Mouse (Mus musculus) cerebellum, adult 9-10 months (tissue): ENCODE results near the gene Tmem59l.
"Not testable (repeated sequence)": the region's sequence is repeated elsewhere in the genome, so short reads cannot be mapped to it uniquely, and the experiment has no call there.

ENCODE experiments used
- DNase-seq: peaks from one replicate; pipeline ENCODE4 v3.0.0; 2022

Tmem59l gene

DNA sequence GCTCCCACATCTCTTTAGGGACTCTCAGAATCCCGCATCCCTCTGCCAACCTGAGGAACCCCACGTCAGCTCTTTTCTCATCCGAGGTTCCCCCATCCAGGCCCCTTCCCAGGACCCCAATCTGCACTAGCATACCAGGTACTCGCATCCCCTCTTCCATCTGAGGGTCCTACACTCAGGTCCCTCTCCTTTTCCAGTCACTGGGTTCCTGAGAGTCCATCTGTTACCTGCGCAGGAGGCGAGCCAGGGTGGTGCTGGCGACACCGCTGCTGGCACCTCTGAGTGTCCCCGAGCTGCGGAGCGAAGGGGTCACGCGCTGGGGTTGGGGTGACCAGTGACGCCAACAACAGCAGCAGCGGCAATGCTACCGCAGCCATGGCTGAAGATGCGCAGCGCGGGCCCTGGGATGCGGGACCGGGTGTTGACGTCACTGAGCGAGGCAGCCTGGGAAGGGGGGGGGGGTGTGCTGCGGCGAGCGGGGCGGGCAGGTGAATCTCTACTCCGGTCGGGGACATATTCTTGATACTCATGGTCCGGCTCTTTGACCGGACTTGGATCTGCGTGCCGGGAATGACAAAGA is at the start of gene Tmem59l:
Gene Tmem59l (minus strand): TSS at position 418 of the 580 bp plus-strand sequence.
- peak; percentile 76 for DNase-seq

DNA sequence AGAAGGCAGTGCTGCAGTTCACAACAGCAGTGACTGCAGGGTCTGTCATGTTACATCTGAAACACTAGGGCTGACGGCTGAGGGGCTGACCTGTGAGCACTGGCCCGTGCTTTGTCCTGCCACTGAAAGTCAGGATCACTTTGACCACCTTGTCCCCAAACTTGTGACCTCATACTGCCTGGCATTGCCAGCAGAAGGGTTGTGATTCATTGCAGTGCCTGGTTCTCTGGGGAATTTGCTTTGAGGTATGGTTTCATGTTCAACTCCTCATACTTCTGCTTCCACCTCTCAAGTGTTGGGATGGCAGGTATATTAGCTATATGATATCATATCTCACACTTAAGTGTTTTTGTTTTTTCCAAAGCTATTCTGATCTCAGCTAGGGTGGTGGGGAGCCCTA is 48.5 kb upstream of the Tmem59l start:
- DNase-seq = no peak

DNA sequence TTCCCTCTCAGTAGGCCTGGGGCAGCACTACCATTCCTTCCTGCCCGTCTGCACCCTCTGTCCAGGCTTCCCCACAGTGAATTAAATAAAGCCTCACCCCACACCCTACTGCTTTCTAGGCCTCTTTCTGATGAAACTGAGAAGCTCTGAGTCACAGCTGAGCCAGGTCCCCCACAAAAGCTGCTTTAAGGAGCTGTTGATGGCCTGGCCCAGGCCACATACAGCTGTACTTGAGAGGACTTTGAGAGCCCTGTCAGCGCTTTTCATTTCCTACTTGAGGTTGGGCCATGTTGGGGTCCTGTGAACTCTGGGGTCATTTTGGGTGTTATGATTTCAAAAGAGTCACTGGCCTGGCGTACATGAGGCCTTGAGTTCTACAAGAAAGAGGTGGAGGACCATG is 48.1 kb upstream of the Tmem59l start:
- DNase-seq = no peak

DNA sequence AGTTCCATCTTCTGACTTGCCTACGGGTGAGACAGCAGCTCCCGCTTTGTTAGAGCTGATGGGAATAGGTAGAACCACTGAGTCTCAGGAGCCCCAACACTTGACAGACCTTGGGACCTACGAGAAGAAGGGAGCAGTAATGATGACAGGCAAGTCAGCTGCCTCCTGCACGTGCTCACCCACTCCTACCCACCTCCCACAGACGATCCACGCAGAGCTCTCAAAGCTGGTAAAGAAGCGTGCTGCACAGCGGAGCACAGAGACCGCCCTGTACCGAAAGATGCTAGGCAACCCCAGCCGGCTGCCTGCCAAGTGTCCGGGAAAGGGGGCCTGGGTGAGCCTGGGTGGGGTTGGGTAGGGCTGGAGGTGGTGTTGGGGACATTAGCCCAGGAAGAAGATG is 47.1 kb upstream of the Tmem59l start:
- DNase-seq = no peak

DNA sequence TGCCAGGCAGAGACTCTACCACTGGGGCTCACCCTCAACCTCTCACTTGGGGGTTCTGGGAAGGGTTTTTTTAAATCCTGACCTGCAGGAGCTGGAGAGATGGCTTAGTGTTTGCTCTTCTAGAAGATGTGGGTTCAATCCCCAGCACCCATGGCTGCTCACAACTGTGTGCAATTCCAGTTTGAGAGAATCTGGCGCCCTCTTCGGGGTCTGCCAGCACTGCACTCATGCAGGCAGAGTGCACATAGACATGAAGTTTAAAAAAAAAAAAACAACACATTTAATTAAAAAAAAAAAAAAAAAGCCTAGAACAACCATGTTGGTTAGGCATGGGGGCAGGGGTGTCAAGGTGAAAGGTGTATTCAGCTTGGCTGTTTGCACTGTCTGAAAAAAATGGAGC is 43.2 kb upstream of the Tmem59l start:
- DNase-seq = no peak

DNA sequence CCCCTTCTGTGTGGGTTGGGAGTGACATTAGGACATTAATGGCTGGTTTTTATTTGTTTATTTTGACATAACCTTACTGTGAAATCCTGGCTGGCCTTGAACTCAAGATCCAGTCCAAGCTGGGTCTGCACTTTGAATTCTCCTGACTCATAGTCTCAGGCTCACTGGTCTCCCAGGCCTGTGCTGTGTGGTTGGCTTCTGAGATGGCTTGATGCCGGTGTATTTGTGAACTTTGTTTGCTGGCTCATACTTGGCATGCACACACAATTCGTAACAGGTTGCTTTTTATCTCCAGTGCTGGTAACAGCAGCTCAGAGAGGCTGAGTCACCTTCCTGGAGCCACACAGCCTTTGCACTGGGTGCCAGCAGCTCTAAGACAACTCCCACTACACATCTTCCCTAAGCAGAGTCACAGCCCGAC is 42.6 kb upstream of the Tmem59l start:
- no peak for DNase-seq

DNA sequence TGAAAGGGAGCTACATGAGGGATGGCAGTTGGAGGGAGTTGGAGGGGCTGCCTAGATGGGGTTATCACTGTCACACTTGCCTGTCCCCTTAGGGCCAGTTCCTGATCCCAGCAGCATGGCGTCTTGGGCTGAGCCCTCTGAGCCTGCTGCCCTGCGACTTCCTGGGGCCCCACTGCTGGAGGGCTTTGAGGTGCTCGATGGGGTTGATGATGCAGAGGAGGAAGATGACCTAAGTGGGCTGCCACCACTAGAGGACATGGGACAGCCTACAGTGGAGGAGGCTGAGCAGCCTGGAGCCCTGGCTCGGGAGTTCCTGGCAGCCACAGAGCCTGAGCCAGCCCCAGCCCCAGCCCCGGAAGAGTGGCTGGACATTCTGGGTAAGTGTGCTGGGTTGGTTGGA is 42.1 kb upstream of the Tmem59l start:
- DNase-seq = no peak

DNA sequence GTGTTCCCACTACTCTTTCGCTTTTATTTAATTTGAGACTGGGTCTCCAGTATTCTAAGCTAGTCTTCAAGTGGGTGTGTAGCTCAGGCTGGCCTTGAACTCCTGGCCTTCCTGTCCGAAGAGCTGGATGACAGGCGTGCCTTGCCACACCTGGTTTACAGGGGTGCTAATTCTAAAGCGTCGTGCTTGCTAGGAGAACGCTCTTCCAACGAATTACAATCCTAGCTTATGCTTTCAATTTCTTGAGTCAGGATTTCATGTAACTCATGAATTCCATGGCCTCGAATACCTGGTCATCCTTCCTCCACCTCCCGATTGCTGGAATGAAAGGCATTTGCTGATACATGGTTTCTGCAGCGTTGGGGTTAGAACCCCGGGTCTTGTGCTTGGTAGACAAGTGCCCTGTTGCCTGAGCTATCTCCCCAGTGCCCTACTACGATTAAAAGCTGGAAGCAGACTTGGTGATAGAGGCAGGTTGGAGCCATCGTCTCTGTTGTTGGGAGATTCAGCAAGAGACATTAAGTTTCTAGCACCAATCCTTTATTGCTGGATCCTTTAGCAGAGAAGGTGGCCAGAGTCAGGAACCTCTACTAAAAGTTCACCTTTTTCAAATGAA is 41.1 kb upstream of the Tmem59l start:
- DNase-seq = no peak

DNA sequence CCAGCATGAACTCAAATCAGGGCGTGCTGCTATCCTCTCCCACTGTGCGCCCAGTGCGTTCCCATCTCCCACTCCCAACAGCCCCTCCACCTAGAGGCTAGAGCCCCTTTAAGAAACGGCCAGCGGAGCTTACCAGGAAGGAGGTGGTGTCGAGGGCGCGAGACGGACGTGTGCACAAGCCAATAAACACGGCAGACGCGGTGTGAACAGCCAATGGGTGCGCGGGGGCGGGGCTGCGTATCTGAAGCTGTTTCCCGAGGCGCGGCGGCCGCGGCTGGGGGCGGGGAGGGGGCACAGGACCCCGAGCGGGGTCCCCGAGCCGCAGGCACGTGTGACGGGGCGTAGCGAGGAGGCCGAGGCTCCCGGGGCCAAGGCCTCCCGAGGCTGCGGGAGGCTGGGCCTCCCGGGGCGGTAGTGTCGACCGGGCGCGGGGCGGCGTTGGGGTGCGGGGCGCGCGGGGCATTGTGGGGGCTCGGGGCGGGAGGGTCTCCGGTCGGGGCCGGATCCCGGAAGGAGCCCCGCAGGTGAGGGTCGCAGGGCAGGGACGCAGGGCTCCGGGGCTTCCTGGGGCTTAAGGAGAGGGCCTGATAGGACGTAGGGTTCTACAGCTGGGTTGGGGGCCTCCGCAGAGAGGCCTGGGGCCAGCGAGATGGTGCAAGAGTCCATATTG is 40.5 kb upstream of the Tmem59l start, which contains the start of the genes Fkbp8 and Kxd1:
Gene Fkbp8 (plus strand): TSS at position 213 of the 670 bp plus-strand sequence.
Gene Kxd1 (minus strand): TSS at position 445 of the 670 bp plus-strand sequence.
- DNase-seq = peak; percentile 99

DNA sequence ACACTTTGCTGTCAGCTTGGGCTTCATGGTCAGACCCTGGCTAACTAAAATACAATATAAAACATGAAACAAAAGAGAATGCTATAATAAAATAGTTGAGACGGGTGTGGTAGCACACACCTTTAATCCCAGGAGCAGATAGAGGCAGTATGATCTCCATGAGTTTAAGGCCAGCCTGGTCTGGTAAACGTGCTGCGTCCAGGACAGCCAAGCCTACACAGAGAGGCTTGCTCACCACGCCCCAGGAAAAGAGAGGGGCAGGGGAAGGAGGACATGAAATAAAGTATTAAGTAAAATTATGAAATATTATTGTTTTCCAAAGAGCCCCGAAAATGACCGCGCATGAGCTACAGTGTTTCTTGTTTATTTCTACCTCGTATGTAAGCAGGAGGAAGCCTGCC is 40.0 kb upstream of the Tmem59l start:
- DNase-seq = no peak

DNA sequence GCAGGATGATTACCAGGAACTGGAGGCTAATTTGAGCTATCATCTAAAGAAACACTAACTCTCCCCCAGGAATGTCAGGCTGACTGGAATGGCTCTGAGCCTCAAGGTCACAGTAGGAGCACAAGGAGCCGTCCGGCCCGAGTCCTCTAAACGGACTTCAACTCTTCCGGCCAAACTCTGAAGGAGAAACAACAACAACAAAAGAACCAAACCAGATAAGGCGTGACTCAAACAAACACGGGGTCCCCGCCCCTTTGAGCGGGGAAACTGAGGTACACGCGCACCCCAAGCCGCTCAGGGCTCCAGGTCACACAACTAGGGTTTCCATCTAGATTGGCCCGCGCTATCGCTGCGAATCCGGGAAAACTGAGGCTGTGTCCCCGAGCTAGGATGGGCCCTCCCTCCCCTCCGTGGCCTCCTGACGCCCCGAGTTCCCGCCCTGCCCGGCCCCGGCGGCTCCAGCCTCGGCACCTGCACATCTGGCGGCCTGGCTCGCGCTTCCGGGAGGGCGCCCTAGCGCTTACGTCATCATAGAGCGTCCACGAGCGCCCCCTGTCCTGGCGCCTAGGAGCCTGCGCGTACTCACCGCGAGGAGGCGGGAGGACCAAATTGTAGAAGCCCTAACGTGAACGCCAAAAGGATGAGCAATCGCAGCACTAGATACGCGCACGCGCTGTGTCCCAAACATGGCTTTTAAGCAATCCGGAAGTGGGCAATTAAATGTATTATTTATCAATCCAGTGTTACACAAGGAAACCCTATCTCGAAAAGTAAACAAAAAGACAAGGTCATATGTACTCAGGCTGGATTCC is 35.6 kb upstream of the Tmem59l start:
- peak; percentile 96 for DNase-seq

DNA sequence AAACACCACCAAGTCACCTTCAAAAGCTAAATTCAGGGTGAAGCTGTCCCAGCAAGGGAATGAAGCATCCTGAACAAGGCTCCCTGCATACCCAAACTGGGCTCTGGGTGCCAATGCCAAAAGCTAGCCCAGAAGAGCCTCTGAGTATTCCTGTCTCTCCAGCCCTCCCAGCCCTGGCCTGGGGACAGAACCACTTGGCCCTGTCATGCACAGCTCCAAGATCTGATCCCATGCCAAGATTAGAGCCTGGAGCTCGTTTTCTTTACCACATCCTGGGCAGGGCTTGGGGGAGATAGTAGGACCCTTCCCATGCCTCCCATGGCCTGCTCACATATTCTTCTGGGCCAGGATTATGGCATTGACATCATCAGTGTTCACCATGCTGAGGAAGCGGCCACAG is 32.4 kb upstream of the Tmem59l start:
- no peak for DNase-seq

DNA sequence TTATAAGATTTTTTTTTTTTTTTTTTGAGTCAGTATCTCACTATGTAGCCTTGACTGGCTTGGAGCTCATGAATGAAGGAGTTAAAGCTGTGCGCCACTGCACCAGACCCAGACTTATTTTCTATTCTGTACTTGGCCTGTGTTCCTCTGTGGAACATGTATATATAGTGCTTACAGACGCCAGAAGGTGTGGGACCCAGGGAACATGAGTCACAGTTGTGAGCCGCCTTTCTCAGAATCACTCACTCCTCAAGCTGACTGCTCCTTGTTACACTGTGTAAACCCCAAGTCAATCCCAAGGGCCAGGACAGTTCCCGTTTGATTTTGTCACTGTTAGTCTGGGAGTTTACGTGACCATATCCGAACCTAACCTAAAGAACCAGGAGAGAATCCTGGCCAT is 31.9 kb upstream of the Tmem59l start:
- no peak for DNase-seq

DNA sequence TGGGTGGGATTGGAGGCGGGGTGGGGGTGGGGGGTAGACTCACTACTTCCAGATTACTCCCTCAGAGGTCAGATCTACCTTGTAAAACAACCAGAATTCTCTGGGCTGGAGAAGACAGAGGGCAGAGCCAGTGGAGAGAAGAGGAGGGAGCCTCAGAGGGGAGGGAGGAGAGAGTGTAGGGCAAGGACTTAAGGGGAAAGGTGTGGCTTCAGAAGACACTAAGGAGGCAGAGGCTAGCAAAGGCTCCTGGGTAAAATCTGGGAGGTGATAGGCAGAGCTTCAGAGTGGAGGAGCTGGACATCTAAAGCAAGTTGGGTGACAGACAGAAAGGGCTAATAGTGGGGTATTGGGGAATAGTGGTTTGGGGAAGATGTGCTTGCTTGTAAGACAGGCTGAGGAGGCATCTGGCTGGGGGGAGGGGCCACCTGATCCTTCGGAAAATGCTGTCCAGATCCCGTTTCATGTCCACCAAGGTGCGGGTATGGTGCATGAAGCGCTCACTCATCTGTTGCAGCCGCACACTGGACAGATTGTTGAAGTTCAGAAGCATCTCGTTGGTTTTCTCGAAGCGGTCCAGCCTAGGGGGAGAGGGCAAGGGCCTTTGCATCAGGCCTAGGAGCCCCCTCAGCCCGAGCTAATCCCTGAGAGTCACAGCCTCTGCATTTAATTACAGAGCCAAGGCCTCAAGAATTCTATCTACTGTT is 30.9 kb upstream of the Tmem59l start:
- DNase-seq = no peak

DNA sequence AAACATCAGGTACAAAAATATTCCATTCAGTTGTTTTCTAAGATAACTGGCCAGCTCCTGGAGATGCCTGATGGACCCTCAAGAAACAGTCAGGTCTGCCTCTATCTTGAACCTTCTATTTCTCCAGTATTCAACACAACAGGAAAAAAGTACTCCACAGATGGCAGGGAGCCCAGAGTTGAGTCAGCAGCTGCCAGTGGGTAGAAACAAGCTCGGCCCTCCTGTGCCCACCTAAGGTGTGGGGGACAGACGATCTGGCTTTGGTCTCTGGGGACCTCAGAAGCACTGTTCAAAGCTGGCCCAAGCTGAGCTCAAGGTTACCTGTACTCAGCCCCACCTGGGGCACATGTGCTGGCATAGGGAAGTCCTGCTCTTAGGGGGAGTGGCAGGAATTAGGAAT is 26.3 kb upstream of the Tmem59l start:
- DNase-seq = no peak

DNA sequence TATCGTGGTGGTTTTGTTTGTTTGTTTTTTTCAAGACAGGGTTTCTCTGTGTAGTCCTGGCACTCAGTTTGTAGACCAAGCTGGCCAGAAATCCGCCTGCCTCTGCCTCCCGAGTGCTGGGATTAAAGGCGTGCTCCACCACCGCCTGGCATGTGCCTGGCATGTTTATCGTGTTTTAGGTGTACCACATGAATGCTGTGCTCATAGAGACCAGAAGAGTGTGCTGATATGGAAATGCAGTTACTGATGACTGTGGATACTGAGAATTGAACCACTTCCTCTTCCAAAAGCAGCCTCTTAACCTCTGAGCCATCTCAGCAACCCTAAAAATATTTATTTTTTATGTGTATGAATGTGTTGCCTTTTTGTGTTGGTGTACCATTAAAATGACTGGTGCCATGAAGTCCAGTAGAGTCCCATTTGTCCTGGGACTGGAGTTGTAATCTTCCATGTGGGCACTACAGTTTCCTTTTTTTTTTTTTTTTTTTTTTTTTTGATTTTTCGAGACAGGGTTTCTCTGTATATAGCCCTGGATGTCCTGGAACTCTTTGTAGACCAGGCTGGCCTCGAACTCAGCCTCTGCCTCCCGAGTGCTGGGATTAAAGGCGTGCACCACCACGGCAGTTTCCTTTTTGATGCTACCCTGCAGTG is 25.2 kb upstream of the Tmem59l start:
- DNase-seq = no peak

DNA sequence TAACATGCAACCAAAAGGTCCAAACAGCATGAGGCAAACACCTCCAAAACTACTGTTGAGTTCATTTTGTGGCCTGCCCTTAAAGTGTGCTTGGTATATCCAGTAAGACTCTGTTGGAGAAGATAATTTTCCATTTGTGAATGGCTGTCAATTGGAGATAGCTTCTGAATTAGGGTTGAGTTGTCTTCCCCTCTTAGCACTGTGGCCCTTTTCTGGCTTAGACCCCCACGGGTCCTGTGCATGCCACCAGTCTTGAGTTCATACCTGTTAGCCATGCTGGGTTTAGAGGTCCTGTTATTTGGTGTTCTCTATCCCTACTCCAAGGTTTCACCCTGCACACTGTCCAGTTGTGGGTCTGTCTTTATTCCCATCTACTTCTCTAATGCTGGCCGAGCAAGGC is 24.6 kb upstream of the Tmem59l start:
- no peak for DNase-seq

DNA sequence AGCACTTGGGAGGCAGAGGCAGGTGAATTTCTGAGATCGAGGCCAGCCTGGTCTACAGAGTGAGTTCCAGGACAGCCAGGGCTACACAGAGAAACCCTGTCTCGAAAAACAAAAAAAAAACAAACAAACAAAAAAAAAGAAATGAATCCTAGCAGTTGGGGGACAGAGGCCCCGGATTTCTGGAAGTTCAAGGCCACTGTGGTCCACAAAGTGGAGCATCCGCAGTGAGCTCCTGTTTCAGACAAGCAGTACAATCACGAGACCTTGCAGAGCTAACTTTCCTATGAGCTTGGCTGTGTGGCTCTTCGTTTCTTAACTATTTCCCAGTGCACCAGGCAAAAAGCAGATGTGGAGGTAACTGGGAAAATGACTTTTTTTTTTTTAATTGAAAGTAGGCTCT is 24.0 kb upstream of the Tmem59l start:
- DNase-seq = not testable (repeated sequence)

DNA sequence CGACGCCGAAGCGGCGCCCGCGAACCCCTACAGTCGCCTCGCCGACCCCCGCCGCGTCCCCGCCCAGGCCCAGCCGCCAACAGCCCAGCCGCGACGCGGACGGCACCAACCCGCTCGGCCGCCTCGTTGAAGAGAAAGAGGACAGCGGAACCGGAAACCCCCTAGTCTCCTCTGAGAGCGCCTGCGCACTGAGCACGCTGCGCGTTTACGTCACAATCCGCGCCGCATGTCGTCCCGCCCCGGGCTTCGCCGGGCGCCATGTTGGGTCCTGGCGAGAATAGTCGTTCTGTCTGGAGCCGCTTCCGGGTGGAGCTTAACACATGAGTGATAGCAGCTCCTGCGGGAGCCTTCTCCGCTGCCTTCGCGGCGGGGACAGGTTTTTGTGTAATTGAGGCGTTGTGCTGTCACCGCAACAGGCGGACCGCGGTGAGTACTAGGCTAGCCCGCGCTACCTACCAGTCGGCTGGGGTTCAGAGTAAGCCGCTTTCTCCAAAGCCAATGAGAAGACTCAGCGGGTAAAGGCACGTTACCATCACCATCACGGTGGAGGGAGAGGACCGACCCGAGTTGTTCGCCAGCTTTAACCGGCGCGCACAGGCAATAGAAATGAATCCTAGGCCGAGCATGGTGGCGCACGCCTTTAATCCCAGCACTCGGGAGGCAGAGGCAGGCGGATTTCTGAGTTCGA is 23.2 kb upstream of the Tmem59l start, which contains the start of gene Uba52:
Gene Uba52 (minus strand): TSS at position 574 of the 688 bp plus-strand sequence.
- DNase-seq = peak; percentile 97

DNA sequence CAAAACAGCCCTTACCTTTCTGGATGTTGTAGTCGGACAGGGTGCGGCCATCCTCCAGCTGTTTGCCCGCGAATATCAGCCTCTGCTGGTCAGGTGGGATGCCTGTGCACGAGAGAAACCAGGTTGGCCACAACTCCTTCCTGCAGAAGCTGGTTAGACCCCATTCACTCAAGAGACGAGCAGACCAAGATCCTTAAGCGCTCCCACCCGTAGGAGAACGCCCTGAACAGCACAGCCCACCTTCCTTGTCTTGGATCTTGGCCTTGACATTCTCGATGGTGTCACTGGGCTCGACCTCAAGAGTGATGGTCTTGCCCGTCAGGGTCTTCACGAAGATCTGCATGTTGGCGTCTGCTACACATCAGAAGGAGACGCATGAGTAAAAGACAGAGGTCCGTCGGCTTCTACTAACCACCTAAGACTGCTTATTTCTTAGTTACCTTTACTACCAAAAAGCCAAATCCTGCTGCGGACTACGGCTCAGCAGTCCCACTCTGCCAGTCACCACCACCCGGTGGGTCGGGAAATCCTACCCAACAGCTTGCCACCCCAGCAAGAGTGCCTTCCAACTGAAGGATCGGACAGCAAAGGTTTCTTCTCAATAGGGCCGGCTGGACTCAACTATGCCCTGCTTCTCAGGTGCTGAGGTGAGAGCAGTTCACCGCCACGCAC is 22.3 kb upstream of the Tmem59l start:
- no peak for DNase-seq

DNA sequence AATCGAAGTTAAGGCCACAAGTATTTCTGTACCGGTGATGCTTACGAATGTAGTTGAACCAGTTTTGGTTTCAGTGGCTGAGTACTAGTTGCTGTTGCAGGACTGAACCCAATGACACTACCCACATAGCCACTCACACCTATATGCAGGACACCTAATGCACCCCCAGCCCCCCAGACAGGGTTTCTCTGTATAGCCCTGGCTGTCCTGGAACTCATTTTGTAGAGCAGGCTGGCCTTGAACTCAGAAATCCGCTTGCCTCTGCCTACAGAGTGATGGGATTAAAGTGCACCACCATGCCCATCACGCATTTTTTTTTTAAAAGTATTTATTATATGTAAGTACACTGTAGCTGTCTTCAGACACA is 19.9 kb upstream of the Tmem59l start:
- no peak for DNase-seq
